Mouse (Mus musculus) midbrain, embryonic 11.5 days (tissue): Measurements from ENCODE around the gene Slc37a1. TPM values are rescaled to one million over a fixed set of nuclear protein-coding genes. Genes with fewer than 3 reads are reported as not detected.
A peak's percentile ranks its signal among the peaks of the same experiment; 100 is the strongest.

Source experiments
- ATAC-seq: fragments of 200-750 bp; cut with Nextera tagmentation; 2 replicates; pipeline ENCODE4 v1.8.0; 2017; ENCODE audit warnings: moderate TSS enrichment, moderate library complexity; ENCODE audit not compliant: low FRiP score
- DNase-seq: peaks from one replicate; pipeline ENCODE4 v3.0.0; 2015; ENCODE audit warnings: low spot score; ENCODE audit errors: missing footprints
- H3K27ac ChIP-seq: fragments of 300-500 bp; sonication (generic); 2 replicates; pipeline ENCODE4 v1.5.1; 2014; ENCODE audit warnings: low read depth, low read length
- H3K27me3 ChIP-seq: fragments of 300-500 bp; sonication (generic); 2 replicates; pipeline ENCODE4 v1.6.1; 2014; ENCODE audit warnings: mild to moderate bottlenecking, low read length, moderate library complexity, mixed read lengths; ENCODE audit not compliant: control insufficient read depth, insufficient read depth
- H3K36me3 ChIP-seq: fragments of 300-500 bp; sonication (generic); 2 replicates; pipeline ENCODE4 v1.6.1; 2014; ENCODE audit warnings: mild to moderate bottlenecking, low read length, moderate library complexity, mixed read lengths; ENCODE audit not compliant: control insufficient read depth, insufficient read depth
- H3K4me1 ChIP-seq: fragments of 300-500 bp; sonication (generic); 2 replicates; pipeline ENCODE4 v1.6.1; 2014; ENCODE audit warnings: low read length; ENCODE audit not compliant: control insufficient read depth, insufficient read depth
- H3K4me2 ChIP-seq: fragments of 300-500 bp; sonication (generic); 2 replicates; pipeline ENCODE4 v1.6.1; 2014; ENCODE audit warnings: mild to moderate bottlenecking, moderate library complexity
- H3K4me3 ChIP-seq: fragments of 300-500 bp; sonication (generic); 2 replicates; pipeline ENCODE4 v1.5.1; 2014; ENCODE audit warnings: low read depth, low read length
- H3K9ac ChIP-seq: fragments of 300-500 bp; sonication (generic); 2 replicates; pipeline ENCODE4 v1.6.1; 2014; ENCODE audit warnings: low read length
- H3K9me3 ChIP-seq: fragments of 300-500 bp; sonication (generic); 2 replicates; pipeline ENCODE4 v1.6.1; 2016; ENCODE audit warnings: low read length; ENCODE audit not compliant: control insufficient read depth
- WGBS: fragments of 180-500 bp; shearing (Covaris S2); extraction: QIAGEN DNeasy Blood & Tissue Kit; methylation state at CpG from one replicate; pipeline ENCODE4 v1.1.7; 2014; 5-methylcytosine and 5-hydroxymethylcytosine counted together
- polyA plus RNA-seq: library from polyadenylated mRNA; unstranded; fragments of >200 nt; fragmentation: Nextera tagmentation; extraction: Ambion mirVana; gene quantifications from 2 replicates; pipeline ENCODE4 v1.2.1, GENCODE M21; 2014

Gene Slc37a1
- polyA plus RNA-seq, 1 experiment from 2014 or later, result 5.8 TPM

DNA sequence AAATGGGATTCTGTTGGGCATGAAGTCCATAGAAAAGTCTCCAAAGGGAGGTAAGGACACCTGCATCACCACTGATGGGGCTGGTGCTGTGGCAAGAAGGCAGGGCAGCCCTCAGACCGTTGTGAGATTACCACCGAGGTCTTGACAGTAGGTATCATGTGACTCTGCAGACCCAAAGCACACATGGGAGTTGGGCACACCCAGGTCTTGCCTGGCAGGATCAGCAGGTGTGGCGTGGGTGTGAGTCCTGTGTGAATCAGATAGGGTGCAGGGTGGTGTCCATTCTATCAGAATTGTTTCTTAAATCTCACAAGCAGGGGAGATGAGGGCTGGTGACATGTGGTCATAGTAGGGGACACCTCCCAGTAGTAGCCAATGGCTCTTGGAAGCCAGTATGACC, 30.4 kb downstream of the Slc37a1 start:
- no peak overlapping the region for H3K4me2 ChIP-seq
- no peaks in the 10 kb centered on the region for H3K27me3 ChIP-seq
- no peak for ATAC-seq
- no peak for DNase-seq
- H3K4me3 ChIP-seq, result no peak overlapping the region
- H3K9me3 ChIP-seq, result no peaks in the 10 kb centered on the region
- H3K36me3 ChIP-seq, result no peaks in the 10 kb centered on the region
- peaks cover 11% of the 10 kb centered on the region for H3K4me1 ChIP-seq
- H3K9ac ChIP-seq, result no peak overlapping the region
- H3K27ac ChIP-seq, result no peak overlapping the region
- 86% methylated on average over 3 of the region's 3 CpGs for WGBS

DNA sequence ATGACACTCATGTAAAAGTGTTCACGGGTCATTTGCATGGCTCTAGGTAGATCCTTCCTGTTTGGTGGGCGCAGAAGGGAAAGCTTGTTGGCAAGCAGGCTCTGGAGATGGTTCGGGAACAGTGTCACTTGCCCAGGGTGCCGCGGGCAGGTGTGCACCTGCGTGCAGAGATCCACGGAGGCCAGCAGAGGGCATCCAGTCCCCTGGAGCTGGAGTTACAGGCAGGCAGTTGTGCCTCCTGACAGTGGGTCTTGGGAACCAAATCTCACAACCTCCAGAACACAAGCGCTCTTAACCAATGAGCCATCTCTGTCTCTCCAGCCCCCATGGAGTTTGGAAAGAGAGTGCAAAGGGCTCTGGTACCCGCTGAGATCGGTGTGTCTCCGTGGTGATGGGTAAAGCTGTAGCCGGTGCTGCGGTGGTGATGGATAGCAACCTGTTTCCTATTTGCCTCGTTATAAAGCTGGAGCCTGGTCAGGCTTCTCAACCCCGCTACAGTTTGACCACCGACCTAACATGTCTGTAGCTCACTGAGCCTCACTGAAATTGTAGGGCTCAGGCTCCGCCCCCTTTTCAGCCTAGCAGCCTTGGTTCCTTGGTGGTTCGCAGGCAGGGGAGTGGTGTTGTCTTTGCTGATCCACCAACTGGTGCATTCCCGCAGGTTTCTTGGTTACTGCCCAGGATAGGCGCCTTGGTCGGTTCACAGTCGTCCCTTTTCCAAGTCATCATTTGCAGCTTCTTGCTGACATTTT, 31.1 kb downstream of the Slc37a1 start:
- WGBS, result 45% methylated on average over 22 of the region's 22 CpGs
- no peak overlapping the region for H3K27ac ChIP-seq
- no peak overlapping the region for H3K9ac ChIP-seq
- H3K9me3 ChIP-seq, result no peaks in the 10 kb centered on the region
- H3K27me3 ChIP-seq, result no peaks in the 10 kb centered on the region
- DNase-seq (no peak), ATAC-seq (no peak)
- peaks cover 11% of the 10 kb centered on the region for H3K4me1 ChIP-seq
- no peaks in the 10 kb centered on the region for H3K36me3 ChIP-seq
- no peak overlapping the region for H3K4me2 ChIP-seq
- H3K4me3 ChIP-seq, result no peak overlapping the region

DNA sequence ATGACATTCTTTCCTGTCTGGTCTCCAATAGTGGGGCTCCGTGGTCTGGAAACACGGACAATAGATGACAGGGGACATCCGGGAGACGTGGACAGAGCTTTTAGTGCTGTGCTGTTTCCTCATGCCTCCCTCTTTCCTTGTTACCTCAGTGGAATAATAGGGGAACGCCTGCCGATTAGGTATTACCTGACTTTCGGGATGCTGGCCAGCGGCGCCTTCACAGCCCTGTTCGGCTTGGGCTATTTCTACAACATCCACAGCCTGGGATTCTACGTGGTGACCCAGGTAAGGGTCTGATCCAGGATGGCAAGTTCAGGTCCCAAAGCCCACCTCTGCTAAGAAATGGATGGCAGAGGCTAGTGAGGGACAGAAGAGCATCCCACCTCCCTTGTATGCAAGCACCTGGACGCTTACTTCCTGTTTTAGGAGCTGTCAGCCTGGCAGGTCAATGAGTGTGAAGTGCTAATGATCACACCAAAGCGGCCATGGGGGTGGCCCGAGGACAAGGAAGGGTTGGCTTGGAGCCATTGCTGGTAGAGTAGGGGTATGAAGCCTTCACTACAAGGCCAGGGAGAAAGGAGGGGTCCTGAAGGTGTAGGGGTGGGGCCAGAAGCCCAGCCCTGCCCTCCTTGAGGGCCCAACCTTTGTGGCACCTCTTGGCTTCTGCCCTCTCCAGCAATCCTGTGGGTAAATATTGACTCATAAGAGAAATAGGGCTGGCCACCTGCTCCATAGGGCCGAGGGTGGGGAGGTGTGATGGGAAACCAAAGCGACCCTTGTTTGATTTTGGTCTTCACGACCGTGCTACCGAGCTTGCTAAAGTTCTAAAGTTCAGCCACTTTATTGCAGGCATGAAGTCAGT, 32.5 kb downstream of the Slc37a1 start:
- H3K27me3 ChIP-seq, result no peaks in the 10 kb centered on the region
- no peak for DNase-seq
- ATAC-seq, result no peak
- 91% methylated on average over 19 of the region's 19 CpGs for WGBS
- no peaks in the 10 kb centered on the region for H3K36me3 ChIP-seq
- H3K9me3 ChIP-seq, result no peaks in the 10 kb centered on the region
- H3K4me1 ChIP-seq, result peaks cover 6% of the 10 kb centered on the region; the same call in 1 of the 2 replicates
- no peak overlapping the region for H3K27ac ChIP-seq
- H3K9ac ChIP-seq, result no peak overlapping the region
- no peak overlapping the region for H3K4me3 ChIP-seq
- no peak overlapping the region for H3K4me2 ChIP-seq

DNA sequence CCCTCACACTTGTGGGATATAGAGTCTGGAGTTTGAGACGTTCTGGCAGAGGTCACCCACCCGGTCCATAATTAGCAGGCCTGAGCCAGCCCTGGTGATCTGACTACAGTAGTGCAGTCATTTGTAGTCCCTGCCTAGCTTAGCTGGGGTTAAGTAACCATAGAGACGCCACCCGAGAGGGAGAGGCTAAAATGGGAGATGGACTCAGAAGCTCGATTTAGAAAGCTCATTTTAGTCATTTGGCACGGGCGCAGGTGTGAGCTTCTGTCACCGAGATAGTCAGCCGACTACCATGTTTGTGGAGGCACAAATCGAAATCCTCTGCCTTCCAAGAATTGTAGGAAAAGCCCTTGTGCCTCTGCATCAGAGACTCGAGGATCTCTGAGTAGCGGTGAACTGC, 34.8 kb downstream of the Slc37a1 start:
- H3K9me3 ChIP-seq, result no peaks in the 10 kb centered on the region
- H3K27me3 ChIP-seq, result no peaks in the 10 kb centered on the region
- H3K36me3 ChIP-seq, result no peaks in the 10 kb centered on the region
- WGBS, result 75% methylated on average over 12 of the region's 12 CpGs
- H3K4me2 ChIP-seq, result no peak overlapping the region
- DNase-seq (no peak), ATAC-seq (no peak)
- H3K9ac ChIP-seq, result no peak overlapping the region
- no peak overlapping the region for H3K4me3 ChIP-seq
- H3K4me1 ChIP-seq, result no peaks in the 10 kb centered on the region
- H3K27ac ChIP-seq, result no peak overlapping the region

DNA sequence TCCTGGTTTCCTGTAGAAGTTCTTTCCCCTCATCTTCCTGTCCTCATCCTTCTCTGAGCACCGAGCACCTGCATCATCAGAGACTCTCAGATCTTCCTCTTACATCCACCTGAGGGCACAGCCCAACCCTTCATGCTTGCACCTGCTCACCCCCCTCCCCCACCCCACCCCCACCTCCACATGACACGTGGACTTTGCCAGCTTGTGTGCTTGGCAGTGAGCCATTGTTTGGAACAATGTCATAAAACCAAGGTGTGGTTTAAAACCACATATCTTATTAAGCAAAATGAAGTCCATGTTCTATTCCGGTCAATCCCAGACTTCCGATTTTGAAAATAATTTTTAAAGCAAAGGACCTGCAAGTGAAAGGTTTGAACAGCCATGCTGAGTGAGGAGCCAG, 35.9 kb downstream of the Slc37a1 start:
- Histone ChIP-seq H3K4me3 (no peak overlapping the region), H3K9ac (no peak overlapping the region), H3K27me3 (no peaks in the 10 kb centered on the region), H3K9me3 (no peaks in the 10 kb centered on the region), H3K27ac (no peak overlapping the region), H3K4me1 (no peaks in the 10 kb centered on the region), H3K36me3 (no peaks in the 10 kb centered on the region), H3K4me2 (no peak overlapping the region)
- ATAC-seq, result no peak
- no peak for DNase-seq
- WGBS, result 90% methylated on average over 4 of the region's 4 CpGs

DNA sequence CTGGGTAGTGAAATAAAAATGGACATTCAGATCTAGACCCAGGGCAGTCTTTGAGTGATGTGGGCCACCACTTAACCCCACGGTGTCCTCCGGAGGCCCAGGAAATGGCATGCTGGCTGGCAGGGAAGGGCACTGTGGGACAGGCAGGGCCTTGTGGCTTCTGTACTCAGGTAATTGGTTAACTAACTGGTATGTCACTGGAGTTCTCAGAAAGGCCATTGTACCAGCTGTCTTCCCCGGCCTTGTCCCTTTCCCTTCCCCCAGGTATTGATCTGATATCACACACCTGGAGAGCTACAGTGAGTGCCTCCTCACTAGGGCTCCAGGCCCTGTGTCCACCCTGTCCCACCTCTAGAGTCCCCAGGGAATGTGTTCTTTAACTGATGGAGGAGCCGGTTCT, 36.8 kb downstream of the Slc37a1 start:
- Histone ChIP-seq H3K9ac (no peak overlapping the region), H3K4me2 (no peak overlapping the region), H3K4me3 (no peak overlapping the region), H3K36me3 (no peaks in the 10 kb centered on the region), H3K27ac (no peak overlapping the region), H3K4me1 (no peaks in the 10 kb centered on the region), H3K9me3 (no peaks in the 10 kb centered on the region), H3K27me3 (no peaks in the 10 kb centered on the region)
- no peak for ATAC-seq
- 92% methylated on average over 4 of the region's 4 CpGs for WGBS
- no peak for DNase-seq

DNA sequence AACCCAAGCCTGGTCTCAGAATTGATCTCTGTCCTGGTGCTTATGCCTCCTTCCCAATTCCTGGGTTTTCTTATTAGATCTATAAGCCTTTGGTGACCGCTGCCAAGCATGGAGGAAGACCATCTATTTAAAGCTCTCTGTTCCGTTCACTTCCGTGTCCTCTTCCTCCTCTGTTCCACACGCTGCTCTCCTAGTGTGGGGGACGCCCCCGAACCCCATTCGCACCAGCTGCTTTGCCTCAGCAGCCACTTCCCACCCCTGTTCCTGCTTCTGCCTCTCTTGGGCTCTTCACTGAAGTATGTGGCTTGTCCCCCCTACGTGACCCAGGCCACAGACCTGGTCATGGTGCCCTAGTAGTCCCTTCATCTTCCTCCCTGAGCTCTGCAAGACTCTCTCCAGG, 37.6 kb downstream of the Slc37a1 start:
- Histone ChIP-seq H3K4me1 (no peaks in the 10 kb centered on the region), H3K27ac (no peak overlapping the region), H3K27me3 (no peaks in the 10 kb centered on the region), H3K9ac (no peak overlapping the region), H3K9me3 (no peaks in the 10 kb centered on the region), H3K4me2 (no peak overlapping the region), H3K4me3 (no peak overlapping the region), H3K36me3 (no peaks in the 10 kb centered on the region)
- 91% methylated on average over 8 of the region's 8 CpGs for WGBS
- no peak for ATAC-seq
- no peak for DNase-seq

DNA sequence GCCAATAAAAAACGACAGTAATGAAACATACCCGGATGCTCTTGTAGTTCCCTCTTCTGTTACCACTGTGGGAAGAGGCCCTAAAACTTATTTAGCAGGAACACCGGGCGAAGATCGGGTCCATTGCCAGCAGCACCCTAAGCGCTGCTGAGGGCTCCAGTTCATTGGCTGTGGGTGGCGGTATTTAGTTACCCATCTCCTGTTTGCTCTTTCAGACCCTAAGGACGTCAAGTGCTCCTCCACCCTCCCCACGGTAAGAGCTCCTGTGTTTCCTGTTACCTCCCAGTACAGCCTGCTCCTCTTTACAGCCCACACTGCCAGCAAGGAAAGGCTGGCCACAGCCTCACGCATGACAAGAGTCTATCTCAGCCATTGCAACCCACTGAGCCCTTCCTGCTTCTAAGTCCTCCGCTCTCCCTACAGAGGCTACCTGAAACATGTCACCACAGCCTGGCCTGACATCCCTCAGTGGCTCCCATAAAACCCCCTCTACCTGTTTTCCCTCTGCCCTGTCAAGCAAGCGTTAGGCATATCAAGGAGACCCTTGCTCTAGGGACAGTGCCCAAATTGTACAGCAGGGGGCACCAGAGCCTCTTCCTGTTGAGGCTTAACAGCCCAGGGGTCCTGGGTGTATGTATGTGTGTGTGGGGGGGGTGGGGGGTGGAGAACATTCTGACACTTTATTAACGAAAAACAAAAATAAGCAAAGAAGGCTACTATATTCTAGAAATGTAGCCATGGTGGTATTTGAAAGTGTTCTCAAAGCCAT, 39.0 kb downstream of the Slc37a1 start:
- H3K36me3 ChIP-seq, result no peaks in the 10 kb centered on the region
- H3K27me3 ChIP-seq, result no peaks in the 10 kb centered on the region
- no peak overlapping the region for H3K4me3 ChIP-seq
- no peak overlapping the region for H3K27ac ChIP-seq
- H3K4me1 ChIP-seq, result no peaks in the 10 kb centered on the region
- no peak overlapping the region for H3K4me2 ChIP-seq
- DNase-seq (peak; percentile 92), ATAC-seq (no peak)
- no peaks in the 10 kb centered on the region for H3K9me3 ChIP-seq
- 71% methylated on average over 13 of the region's 13 CpGs for WGBS
- H3K9ac ChIP-seq, result no peak overlapping the region
